Mouse (Mus musculus) lung, adult 18-20 months (tissue): ENCODE results near the gene Il18.

Experiments
- DNase-seq, 2 experiments: peaks; one replicate each; pipeline ENCODE4 v3.0.0; 2022; ENCODE audit warnings: mixed read lengths in 2 of 2

Il18 gene

DNA sequence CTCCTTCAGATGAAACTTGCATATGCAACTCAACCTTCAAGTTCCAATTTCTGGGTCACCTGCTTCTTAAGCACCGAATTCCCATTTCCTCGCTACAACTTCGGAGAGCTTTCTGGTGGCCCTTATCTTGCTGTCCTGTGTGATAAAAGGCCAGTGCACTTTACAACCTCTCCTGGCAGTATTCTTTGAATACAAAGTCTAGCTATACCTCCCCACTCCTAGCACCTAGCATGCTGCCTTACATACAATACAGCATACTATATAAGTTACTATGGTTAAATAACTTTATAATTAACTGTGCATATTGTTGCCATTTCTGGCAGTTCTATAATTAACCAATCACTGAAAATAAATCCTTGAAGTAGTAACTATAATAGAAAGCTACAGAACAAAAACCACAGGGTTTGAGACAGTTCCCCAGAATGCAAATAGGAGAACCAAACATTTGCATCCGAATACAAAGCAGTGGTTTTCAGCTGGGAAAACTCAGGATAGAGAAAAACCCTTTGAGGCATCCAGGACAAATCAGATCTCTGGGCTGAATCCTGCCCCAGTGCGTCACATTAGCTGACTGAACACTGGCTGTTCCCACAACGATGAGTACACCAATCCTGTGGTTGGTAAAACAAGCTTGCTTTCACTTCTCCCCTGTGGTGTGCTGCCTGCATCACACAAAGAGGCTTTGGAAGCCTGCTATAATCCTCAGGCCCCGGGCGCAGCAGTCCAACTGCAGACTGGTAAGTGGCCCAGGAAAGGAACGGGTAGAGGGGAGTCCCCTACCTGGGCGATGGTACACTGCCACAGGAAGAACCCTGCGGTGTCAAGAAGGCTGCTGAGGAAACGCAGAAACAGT, at the start of gene Il18:
TSS of gene Il18 (plus strand) at position 587 of the 853 bp plus-strand sequence.
- DNase-seq = peak; percentile 47 to 63

- DNase-seq = no peak
Observed at GRCm38 (mm10) chr9:50505405-50505804, 49.2 kb upstream of the Il18 start.

DNA sequence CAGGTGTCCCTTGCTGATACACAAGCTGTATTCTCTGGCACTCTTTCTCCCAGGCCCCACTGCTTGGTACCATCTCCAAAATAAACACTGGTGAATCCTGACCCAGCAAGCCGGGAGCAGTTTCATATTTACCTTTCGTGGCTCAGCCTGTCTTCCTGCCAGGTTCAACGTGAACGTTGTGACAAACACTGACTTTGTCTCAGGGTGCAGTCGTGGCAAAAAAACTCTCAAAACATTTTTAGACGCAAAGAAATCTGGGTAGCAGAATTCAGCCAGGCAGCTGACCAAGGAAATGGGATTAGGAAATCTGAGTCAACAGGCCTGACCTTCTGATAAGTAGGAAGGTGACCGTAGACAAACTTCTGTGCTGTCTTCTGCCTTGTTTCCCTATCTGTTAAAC, 47.1 kb upstream of the Il18 start:
- DNase-seq = no peak

- DNase-seq = no peak
Observed at GRCm38 (mm10) chr9:50515462-50515861, 39.2 kb upstream of the Il18 start.

DNA sequence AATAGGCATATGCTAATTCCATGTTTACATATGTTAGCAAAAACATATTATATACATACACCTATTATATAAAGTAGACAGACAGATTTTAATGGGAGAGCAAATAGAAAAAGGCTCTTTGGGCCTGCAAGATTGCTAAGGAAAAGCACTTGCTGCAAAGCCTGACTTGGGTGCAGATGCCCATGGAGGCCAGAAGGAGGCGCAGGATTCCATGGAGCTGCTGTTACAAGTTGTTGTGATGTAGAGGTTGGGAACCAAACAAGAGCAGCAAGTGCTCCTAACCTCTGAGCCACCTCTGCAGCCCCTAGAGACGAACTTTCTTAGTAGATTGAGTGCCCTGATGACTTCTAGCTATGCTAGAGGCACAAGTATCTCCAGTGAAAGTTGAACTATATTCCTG, 35.8 kb upstream of the Il18 start:
- no peak for DNase-seq

DNA sequence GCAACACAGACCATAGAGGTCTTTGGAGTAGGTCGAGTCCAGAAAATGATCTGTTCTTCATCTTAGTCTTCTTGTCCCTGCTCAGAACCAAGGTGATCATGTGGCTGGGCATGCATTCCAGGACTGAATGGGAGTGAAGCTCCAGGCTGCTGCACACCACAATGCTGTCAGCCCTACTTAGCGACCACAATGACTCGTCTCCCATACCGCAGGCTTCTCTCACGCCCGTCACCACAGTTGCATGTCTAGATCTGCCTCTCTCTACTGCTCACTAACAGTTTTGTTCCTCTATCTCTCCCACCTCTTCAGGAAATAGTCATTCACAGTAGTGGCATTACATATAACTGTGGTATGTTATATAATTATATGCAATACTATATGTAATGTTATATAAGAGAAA, 33.9 kb upstream of the Il18 start:
- no peak for DNase-seq

DNA sequence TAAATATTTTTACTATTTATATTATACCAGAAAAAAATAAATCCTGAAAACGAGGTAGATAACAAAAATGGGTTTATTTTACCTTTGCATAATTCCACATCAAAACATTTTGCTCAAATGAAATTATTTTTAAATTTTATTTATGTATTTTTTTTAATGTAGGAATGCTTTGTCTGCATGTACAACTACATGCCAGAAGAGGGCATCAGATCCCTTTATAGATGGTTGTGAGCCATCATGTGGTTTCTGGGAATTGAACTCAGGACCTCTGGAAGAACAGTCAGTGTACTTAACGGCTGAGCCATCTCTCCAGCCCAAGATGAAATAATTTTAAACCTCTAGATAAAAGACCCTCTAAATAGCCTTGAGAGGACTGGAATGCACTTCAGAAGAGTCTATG, 33.1 kb upstream of the Il18 start:
- no peak for DNase-seq

DNA sequence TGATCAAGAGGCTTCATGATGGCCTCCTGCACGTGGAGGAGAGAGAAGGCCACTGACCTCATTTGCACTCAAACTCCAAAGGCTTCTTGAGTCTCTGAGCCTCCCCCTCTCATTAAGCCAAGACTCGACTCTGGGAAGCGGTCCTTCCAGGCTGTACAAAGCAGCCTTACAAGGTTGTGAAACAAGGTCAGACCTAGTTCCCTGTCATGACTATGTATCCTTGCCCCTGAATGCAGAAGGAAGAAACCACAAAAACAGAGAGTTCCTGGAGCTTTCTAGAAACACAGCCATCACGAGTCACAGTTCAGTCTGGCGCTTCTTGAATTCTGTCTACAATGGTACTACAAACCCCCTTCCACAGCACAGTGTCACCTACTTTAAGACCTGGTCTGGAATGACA, 32.1 kb upstream of the Il18 start:
- peak in 1 of 2 experiments; percentile 23 for DNase-seq

DNA sequence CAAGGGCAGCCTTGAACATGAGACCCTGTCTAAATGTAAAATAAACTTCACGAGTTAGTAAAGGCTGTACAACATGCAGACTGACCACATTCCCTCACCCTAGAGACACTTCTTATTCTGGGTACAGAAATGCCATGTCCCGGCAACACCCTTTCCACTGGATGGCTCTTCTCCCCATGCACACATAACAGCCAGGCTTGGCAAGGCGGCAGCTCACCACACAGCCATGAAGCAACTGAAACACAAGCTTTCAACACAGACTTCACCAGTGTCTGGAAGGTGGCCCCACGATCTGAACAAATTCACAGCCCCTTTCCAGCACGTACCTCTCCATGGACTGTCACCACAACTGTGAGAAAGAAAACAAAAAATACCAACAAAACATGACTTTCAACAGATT, 29.7 kb upstream of the Il18 start:
- DNase-seq = no peak

DNA sequence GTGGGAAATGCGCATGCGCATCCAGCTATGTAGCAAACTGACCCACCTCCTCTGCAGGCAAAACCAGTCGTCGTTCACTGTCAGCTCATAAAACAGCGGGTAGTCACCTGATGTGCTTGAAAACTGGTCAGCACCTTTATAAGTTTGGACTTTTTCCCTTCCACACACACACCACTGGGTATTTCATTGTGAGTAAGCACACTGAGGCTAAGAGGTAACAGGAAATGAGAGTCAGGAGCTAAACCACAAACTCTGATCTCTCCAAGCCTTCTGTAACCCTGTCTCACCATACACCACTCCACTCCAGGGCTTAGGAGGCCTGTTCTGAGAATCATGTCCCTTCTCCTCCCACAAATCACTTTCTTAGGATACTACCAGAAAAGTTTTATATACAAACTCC, 29.0 kb upstream of the Il18 start:
- DNase-seq = no peak

DNA sequence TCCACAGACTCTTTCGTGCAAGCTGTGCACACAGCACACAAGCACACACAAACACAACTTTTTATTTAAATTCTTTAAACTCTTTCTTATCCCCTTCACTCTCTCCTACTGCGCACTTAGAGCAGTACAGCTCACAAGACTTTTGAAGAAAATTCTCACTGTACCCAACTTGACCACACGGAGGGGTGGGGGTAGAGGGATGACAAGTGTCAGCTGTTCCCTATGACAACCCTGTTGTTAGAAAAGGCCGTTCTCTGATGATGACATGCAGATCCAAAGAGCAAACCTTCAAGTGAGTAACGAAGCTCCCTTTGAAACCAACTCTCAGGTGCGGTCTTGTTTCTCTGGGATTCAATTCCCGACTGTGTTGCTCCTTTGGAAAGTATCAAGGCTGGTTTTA, 26.8 kb upstream of the Il18 start:
- DNase-seq = no peak

GRCm38 (mm10) chr9:50528293-50528892, 26.2 kb upstream of the Il18 start, which contains the start of gene Pts:
Pts (minus strand) TSS chr9:50528724.
- DNase-seq = peak; percentile 96 to 98

DNA sequence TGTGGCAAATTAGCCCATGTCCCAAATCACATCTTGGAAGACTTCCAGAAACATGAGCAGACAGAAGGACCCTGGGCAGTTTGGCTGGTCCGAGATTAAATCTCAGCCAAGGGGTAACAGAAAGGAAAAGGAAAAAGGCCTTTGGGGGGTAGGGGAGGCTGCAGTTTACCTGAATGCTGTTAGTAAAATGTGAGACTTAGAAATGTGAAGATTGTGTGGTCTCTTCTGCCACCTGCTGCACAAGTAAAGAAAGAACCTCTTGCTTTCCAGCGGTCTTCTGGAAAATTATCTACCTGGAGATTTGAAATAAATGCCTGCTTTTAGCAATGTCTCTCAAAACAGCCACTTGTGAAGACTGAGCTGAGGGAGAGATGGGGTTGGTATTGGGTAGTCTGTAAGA, 23.7 kb upstream of the Il18 start:
- DNase-seq = no peak

- peak in 1 of 2 experiments; percentile 46 for DNase-seq
Observed at GRCm38 (mm10) chr9:50533328-50533727, 21.3 kb upstream of the Il18 start.

- DNase-seq = no peak
Observed at GRCm38 (mm10) chr9:50533791-50534190, 20.8 kb upstream of the Il18 start.

GRCm38 (mm10) chr9:50535930-50536329, 18.7 kb upstream of the Il18 start:
- DNase-seq = peak; percentile 48 to 70

DNA sequence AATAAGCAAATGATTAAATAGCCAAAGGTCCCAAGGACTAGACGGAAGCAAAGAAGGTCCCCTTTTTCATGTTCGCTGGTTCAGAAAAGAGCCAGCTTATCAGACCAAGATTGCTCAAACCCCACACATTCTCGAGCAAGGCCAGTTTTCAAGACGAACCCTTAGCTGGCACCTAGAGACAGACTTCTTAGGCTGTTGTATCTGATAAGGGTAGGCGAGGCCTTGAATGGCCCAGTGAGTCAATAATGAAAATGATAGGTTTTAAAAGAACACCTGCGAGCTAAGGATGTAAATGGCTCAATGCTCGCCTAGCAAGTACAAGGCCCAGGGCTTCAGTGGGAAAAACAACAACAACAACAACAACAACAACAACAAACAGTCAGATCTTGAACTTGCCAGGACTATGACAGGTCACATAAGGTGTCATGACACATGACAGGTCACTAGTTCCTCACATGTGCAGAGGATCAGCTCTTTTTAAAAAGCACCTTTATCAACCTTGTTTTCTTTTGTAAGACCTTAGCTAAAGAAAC, 18.0 kb upstream of the Il18 start:
- no peak for DNase-seq

DNA sequence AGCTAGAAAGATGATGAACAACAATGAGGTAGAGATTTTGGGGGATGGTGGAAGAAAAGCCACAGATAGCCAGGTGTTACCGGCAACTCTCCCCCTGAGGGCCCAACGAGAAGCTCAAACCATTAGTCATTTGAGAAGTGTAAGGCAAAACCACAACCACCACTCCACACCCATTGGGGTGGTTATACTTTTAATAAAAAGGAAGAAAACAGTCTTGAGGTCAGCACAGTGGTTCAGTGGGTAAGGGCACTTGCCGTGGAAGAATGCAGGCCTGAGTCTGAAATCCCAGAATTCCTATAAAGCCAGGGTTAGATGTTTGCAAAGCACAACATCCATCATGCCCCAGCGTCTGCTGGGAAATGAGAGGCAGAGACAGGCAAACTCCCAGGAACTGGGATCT, 17.3 kb upstream of the Il18 start:
- no peak for DNase-seq

- DNase-seq = no peak
Observed at GRCm38 (mm10) chr9:50540170-50540569, 14.5 kb upstream of the Il18 start.

DNA sequence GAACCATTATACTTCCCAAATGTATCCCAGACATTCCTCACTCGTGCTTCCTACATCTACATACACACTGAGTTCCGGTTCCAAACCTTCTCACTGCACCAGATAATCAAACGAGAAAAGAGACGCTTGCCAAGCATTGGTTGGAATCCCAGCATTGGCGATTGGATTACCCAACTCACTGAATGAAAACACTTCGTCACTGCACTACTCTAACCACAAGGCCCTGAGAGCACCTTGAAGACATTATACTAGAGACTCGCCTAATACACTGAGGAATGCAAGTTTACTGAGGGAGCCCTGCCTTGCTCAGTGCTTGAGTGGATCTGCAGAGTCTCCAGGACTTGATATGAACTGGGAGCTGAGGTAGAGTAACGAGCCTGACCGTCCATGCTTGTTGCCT, 12.2 kb upstream of the Il18 start:
- DNase-seq = no peak

GRCm38 (mm10) chr9:50547859-50548478, 6.7 kb upstream of the Il18 start:
- no peak for DNase-seq

DNA sequence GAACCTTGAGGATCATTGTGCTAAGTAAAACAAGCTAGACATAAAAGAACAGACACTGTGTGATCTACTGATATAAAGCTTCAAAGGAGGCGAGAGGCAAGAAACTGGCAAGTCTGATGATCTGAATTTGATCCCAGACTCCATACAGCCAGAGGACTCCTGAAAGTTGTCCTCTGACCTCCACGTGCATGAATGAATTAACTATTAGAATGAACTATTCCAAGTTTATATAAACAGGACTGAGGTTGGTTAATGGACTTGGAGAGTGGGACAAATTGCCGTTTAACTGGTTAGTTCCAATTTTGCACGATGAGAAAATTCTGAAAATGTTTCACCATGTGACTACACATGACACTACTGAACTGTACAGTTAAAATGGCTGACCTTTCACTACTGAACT, 5.7 kb upstream of the Il18 start:
- no peak for DNase-seq

DNA sequence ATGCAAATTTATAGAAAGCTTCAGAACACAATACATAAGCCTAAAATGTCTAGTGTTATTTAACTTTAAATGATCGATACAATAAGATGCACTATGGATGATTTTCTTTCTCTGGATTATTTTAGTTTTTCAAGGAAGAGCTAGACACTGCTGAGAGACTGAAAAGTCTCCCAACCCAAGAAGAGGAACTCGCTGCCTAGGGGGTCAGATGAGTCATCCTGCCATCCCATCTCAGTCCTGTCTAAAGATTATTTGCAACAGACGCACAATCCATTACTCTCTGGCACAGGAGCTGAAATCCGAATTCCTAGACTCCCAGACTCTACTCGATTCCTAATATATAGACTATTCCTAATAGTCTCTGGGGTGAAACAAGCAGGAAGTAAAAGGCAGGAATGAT, 2.4 kb upstream of the Il18 start:
- DNase-seq = no peak

GRCm38 (mm10) chr9:50553547-50553946, 1.1 kb upstream of the Il18 start:
- DNase-seq = no peak
